Mouse (Mus musculus) left cerebral cortex, postnatal 25 days (tissue): ENCODE measurements at regions not wholly inside any gene's neighbourhood (a gene's known extent, or its start where the extent isn't known, plus 50 kb on each side); places are given as distances from the start of the nearest gene placed in this dataset.

Experiments
- DNase-seq, 2 experiments: peaks; one replicate each; pipeline ENCODE4 v3.0.0; 2022; ENCODE audit warnings: low spot score in 2 of 2, mixed read lengths in 1 of 2
- intact Hi-C: fragments of 180-260 bp; cut with DNase I; formaldehyde crosslinking; loops from one replicate; pipeline ENCODE4 v1.15.1; 2025

DNA sequence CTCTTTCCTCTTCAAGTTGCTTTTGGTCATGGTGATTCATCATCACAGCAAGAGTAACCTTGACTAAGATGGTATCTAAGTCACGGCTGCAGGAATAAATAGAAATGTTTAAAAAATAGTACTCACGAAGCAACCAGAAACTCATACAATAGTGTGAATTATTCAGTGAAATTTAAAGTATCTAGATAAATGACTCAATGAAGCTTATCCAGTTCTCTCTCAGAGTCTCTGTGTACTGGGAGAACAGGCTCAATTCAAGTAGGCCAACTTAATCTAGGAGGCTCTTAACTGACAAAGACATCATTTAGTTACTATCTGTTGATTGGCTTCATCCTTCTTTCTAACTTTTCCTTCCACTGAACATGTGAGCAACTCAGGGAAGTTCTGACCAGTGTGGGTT is 175.5 kb upstream of the Pcdh15 start:
- DNase-seq = peak in 1 of 2 experiments; percentile 22
- intact Hi-C loops = no loop called here

DNA sequence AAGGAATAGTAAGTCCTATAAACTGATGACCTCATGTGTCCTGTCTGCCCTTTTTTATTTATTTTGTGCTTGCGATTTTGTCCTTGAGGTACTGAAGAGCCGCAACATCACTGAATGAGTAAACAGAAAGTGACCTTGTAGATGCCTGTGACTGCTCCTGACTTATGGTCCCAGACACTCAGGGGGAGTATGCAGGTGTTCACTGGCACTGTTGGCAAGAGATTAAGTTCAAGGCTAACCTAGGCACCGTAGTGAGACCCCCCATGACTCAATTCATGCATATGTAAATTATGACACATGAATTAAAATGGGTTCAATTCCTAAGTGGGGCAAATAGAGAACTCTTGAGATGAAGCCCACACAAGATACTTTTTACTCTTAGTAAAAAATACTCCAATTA is 142.2 kb upstream of the Pcdh15 start:
- intact Hi-C loops = no loop called here
- DNase-seq = no peak

DNA sequence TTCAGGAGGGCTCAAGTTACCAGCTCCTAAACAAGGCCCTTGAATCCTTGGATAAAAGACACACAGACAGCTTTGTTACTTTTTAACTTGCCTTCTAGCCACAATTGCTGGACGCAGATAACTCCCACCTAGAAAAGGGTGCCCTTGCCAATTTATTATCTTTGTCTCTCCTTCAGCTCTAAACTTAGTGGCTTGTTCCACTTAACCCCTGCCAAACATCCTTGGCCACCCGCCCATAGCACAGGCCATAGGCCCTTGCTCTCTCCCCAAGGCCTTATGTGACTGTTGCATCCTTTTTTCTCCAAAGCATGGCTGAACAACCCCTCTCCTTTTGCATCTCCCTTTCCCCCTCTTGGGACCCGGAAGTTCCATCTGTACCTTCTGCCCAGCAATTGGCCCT is 139.1 kb upstream of the Pcdh15 start:
- intact Hi-C loops = no loop called here

DNA sequence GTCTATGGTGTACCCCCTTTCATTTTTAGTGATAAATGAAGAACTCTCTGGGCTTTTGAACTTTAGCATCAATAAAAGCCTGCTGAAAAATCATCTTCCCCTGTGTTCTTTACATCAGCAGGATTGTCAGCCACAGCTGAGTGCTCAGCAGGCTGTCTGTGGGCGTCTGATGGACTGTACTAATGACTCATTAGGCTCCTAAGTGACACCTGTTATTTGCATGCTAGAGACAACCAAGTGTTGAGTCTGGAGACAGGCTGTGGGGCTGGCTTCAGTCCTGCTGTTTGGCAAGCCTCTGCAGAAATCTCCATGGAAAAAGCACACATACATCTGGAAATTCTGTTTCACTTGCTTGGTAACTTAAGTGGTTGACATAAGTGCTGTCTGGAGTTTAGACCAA is 117.8 kb upstream of the Pcdh15 start:
- DNase-seq = peak; percentile 4 to 8
- intact Hi-C loops = no loop called here

More for the DNA sequence above, 139.1 kb upstream of the Pcdh15 start:
- no peak for DNase-seq

DNA sequence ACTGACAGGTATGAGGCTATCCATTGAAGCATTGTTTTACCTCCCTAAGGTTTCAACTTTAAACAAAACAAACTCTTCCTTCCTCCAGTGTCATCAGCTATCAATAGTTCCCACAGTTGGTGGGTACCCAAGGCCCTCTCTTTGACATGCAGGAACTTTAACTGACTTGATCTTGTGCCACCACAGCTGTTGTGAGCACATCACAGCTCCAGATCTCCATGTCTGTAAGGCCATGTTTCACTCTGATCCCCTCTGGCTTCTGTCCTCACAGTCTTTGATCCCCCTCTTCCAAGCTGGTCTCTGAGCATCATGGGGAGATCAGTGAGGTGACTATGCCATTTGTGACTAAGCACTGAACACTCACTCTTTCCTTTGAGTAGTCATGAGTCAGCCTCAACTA is 110.8 kb upstream of the Pcdh15 start:
- intact Hi-C loops = no loop called here
- DNase-seq = no peak

DNA sequence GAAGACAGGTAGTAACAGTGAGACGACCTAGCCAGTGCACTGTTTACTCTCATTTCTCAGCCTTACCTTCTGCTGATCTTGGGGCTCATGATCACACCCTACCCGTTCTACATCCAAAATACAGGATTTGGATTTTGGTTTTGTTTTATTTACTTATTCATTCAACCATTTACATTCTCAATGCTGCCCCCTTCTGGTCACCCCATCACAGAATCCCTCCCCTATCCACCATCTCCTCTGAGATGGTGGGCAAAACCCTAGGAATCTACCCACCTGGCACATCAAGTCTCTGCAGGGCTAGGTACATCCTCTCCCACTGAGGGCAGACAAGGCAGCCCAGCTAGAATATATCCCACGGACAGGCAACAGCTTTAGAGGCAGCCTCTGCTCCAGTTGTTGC is 88.2 kb upstream of the Pcdh15 start:
- DNase-seq = no peak

DNA sequence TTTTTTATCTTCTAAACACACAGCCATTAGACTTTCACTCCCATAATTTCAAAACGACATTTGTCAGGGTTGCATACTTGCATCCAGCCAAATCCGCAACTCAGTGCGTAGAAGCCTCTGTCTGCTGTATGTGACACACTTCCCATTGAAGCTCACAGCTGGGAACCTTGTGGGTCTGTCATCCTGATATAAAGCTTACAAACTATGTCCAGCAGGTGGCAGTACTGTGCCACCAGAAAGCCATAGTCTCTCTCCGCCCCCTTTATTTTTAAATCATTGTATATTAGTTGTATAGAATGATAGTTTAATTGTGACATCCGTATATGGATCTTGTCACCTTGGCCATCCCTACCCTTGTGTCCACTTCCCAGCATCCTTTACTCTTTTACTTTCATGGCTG is 87.3 kb upstream of the Pcdh15 start:
- intact Hi-C loops = no loop called here
- peak; percentile 14 to 28 for DNase-seq

More for the DNA sequence above, 88.2 kb upstream of the Pcdh15 start:
- intact Hi-C loops = no loop called here

DNA sequence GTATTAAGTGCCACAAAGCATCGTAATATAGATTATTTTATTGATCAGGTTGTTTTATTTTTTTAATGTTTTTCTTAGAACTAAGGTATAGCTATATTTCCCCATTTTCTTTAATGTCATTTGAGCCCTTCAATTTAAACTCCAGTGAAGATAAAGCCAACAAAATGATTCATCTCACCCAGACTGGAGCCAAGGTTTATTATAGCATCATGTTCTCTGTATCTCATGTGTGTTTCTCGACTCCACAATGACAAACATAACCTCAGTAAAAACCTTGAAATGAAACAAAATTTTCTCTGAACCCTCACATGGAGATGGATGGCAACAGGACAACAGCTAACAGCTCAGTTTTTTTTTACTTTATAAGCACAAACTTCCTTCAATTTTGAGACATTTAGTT is 61.7 kb upstream of the Pcdh15 start:
- intact Hi-C loops = no loop called here

DNA sequence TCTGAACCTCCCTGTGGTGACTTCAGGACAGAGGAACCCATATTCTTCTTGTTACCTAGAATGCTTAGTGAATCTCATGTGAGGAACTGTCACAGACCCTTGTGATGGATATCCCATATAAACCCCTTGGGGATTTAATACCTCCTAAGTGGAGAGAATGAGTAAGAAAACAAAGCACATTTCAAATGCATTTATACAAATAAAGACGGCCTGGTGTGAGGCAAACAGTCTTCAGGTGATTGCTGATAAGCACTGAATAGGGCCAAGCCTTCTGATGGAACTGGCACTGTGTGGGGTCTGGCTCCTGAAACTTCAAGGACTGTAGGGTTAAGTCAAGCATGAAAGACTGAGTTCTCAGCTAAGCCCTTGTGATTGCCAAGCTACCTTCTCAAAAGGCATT is 59.6 kb upstream of the Pcdh15 start:
- intact Hi-C loops = no loop called here
- no peak for DNase-seq

More for the DNA sequence above, 61.7 kb upstream of the Pcdh15 start:
- peak in 1 of 2 experiments; percentile 47 for DNase-seq
